Mouse (Mus musculus) B cell, adult 2 months (primary cell): ENCODE results near the gene Tpbpb.
"Not testable (repeated sequence)": the region's sequence is repeated elsewhere in the genome, so short reads cannot be mapped to it uniquely, and the experiment has no call there.

ENCODE experiments used
- DNase-seq, 2 experiments: peaks; one replicate each; pipeline ENCODE4 v3.0.0; 2022

Tpbpb gene

GRCm38 (mm10) chr13:60904780-60905179, at the start of gene Tpbpb:
Tpbpb (minus strand) TSS chr13:60904880.
- DNase-seq = not testable (repeated sequence)

- DNase-seq = not testable (repeated sequence)
Measured at GRCm38 (mm10) chr13:60941884-60942283, 37.2 kb upstream of the Tpbpb start, which contains the start of gene Tpbpa. Tpbpa (minus strand) TSS chr13:60941984.

GRCm38 (mm10) chr13:60936500-60936901, 31.8 kb upstream of the Tpbpb start, which contains the start of the genes Gm49391 and Ctla2a:
Gm49391 (minus strand) TSS chr13:60936571.
Ctla2a (minus strand) TSS chr13:60936625.
- DNase-seq = no peak

- DNase-seq = not testable (repeated sequence)
Measured at GRCm38 (mm10) chr13:60935490-60935889, 30.8 kb upstream of the Tpbpb start, which contains the start of gene Gm49393. Gm49393 (minus strand) TSS chr13:60935590.

- DNase-seq = no peak
Measured at GRCm38 (mm10) chr13:60897328-60897727, 7.4 kb downstream of the Tpbpb start, which contains the start of gene Ctla2b. Ctla2b (minus strand) TSS chr13:60897447.

- not testable (repeated sequence) for DNase-seq
Measured at GRCm38 (mm10) chr13:60896794-60897193, 7.9 kb downstream of the Tpbpb start, which contains the start of gene Gm49392. Gm49392 (minus strand) TSS chr13:60896894.

GRCm38 (mm10) chr13:60895406-60896160, 9.1 kb downstream of the Tpbpb start:
- DNase-seq = no peak

- DNase-seq = no peak
Measured at GRCm38 (mm10) chr13:60892301-60892700, 12.4 kb downstream of the Tpbpb start.

GRCm38 (mm10) chr13:60864281-60864680, 40.4 kb downstream of the Tpbpb start, which contains the start of gene 4930486L24Rik:
4930486L24Rik (minus strand) TSS chr13:60864475.
- DNase-seq = no peak
